Mouse (Mus musculus): ENCODE results near the gene Gpatch1. TPM values are rescaled to one million over a fixed set of nuclear protein-coding genes. Genes with fewer than 3 reads are reported as not detected.

The Gpatch1 gene
- polyA plus RNA-seq, 1 experiment from 2014 or later, result 16.8 TPM

GRCm38 (mm10) chr7:35314156-35314555, 4.1 kb downstream of the Gpatch1 start:
- Histone ChIP-seq H3K36me3 (peaks cover 11% of the 10 kb centered on the region), H3K4me3 (no peak overlapping the region), H3K9me3 (replicated peaks) (no peaks in the 10 kb centered on the region), H3K27ac (replicated peaks) (no peak overlapping the region), H3K27me3 (ENCODE audit: low read depth, poor library complexity, severe bottlenecking) (no peaks in the 10 kb centered on the region), H3K4me1 (peaks cover 20% of the 10 kb centered on the region)
- no peak for DNase-seq (ENCODE audit: low spot score)

DNA sequence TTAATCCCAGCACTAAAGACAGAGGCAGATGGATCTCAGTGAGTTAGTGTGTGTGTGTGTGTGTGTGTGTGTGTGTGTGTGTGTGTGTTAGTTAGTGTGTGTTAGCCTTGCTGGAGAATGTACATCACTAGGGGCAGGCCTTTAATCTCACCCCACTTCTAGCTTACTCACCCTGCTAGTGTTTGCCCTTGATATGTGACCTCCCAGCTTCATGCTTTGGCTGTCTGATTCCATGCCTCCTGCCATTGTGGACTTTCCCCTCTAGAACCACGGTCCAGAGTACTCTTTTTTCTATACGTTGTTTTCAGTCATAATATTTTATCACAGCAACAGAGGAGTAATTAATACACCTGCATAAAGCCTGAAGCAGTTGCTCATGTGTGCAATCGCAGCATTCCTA, 7.0 kb downstream of the Gpatch1 start:
- Histone ChIP-seq H3K36me3 (peaks cover 40% of the 10 kb centered on the region), H3K27me3 (ENCODE audit: low read depth, poor library complexity, severe bottlenecking) (no peaks in the 10 kb centered on the region), H3K4me3 (no peak overlapping the region), H3K4me1 (peaks cover 8% of the 10 kb centered on the region), H3K27ac (replicated peaks) (no peak overlapping the region), H3K9me3 (replicated peaks) (no peaks in the 10 kb centered on the region)
- 94% methylated on average over 3 of the region's 3 CpGs for WGBS
- no peak for DNase-seq (ENCODE audit: low spot score)

DNA sequence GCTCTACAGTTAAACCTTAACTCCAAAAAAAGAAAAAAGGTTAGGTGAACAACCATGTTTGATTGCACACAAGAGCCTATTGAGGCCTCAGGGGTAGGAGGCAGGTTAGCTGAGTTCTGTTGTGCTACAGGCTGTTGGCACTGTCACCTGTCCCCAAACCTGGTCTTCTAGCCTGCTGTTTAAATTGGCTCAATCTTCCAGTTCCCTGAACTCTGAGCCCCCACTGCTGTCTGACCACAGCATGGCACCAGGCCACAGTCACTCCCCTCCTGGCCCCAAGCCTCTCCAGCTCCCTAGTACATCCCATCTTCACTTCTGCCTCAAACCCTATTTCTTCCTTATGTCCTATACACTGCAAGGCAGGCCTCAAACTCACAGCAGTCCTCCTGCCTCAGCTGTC, 17.4 kb downstream of the Gpatch1 start:
- no peak overlapping the region for H3K27ac ChIP-seq (replicated peaks)
- no peak for DNase-seq (ENCODE audit: low spot score)
- peaks cover 5% of the 10 kb centered on the region; the same call in 1 of the 2 replicates for H3K4me1 ChIP-seq
- no peak overlapping the region for H3K4me3 ChIP-seq
- peaks cover 82% of the 10 kb centered on the region for H3K36me3 ChIP-seq
- H3K27me3 ChIP-seq (ENCODE audit: low read depth, poor library complexity, severe bottlenecking), result no peaks in the 10 kb centered on the region
- 0 out of 2 replicates have a peak, but pooled peaks cover 2% of the 10 kb centered on the region for H3K9me3 ChIP-seq (replicated peaks)

- Histone ChIP-seq H3K9me3 (replicated peaks) (no peaks in the 10 kb centered on the region), H3K36me3 (peaks cover 82% of the 10 kb centered on the region), H3K4me1 (peaks cover 5% of the 10 kb centered on the region; the same call in 1 of the 2 replicates), H3K4me3 (no peak overlapping the region), H3K27me3 (ENCODE audit: low read depth, poor library complexity, severe bottlenecking) (no peaks in the 10 kb centered on the region), H3K27ac (replicated peaks) (0 out of 2 replicates have a peak overlapping the region, but pooled peaks have one; percentile 24)
- DNase-seq (ENCODE audit: low spot score), result no peak
- WGBS, result 74% methylated on average over 8 of the region's 8 CpGs
Measured at GRCm38 (mm10) chr7:35299656-35300055, 18.6 kb downstream of the Gpatch1 start.

GRCm38 (mm10) chr7:35297886-35298285, 20.4 kb downstream of the Gpatch1 start:
- DNase-seq (ENCODE audit: low spot score), result no peak
- no peak overlapping the region for H3K4me3 ChIP-seq
- H3K9me3 ChIP-seq (replicated peaks), result no peaks in the 10 kb centered on the region
- H3K4me1 ChIP-seq, result peaks cover 5% of the 10 kb centered on the region; the same call in 1 of the 2 replicates
- WGBS, result 93% methylated on average over 5 of the region's 5 CpGs
- peaks cover 83% of the 10 kb centered on the region for H3K36me3 ChIP-seq
- H3K27ac ChIP-seq (replicated peaks), result no peak overlapping the region
- H3K27me3 ChIP-seq (ENCODE audit: low read depth, poor library complexity, severe bottlenecking), result no peaks in the 10 kb centered on the region

GRCm38 (mm10) chr7:35295631-35296030, 22.6 kb downstream of the Gpatch1 start:
- Histone ChIP-seq H3K36me3 (peaks cover 83% of the 10 kb centered on the region), H3K27me3 (ENCODE audit: low read depth, poor library complexity, severe bottlenecking) (no peaks in the 10 kb centered on the region), H3K27ac (replicated peaks) (no peak overlapping the region), H3K4me3 (no peak overlapping the region), H3K9me3 (replicated peaks) (no peaks in the 10 kb centered on the region), H3K4me1 (peaks cover 5% of the 10 kb centered on the region; the same call in 1 of the 2 replicates)
- no peak for DNase-seq (ENCODE audit: low spot score)
- WGBS, result 89% methylated on average over 2 of the region's 2 CpGs

DNA sequence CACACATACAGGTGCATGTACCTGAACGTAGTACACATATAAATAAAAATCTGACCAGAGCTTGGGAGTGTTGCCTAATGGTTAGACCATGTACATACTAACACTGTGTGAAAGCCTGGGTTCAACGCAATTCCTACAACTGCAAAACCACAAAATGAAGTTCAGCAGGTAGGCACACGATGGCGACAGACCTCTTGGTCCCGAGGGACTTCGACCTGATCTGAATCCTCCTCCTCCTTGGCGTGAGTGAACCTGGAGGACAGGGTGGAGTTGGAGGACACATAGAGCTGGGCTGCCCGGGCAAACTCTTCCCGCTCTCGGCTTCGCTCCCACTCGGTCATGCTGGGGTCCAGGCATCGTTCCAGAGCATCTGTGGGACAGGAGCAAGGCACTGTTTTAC, 24.8 kb downstream of the Gpatch1 start:
- no peaks in the 10 kb centered on the region for H3K4me1 ChIP-seq
- no peak for DNase-seq (ENCODE audit: low spot score)
- H3K27ac ChIP-seq (replicated peaks), result no peak overlapping the region
- WGBS, result 91% methylated on average over 13 of the region's 13 CpGs
- H3K36me3 ChIP-seq, result peaks cover 90% of the 10 kb centered on the region
- H3K27me3 ChIP-seq (ENCODE audit: low read depth, poor library complexity, severe bottlenecking), result no peaks in the 10 kb centered on the region
- no peaks in the 10 kb centered on the region for H3K9me3 ChIP-seq (replicated peaks)
- H3K4me3 ChIP-seq, result no peak overlapping the region

DNA sequence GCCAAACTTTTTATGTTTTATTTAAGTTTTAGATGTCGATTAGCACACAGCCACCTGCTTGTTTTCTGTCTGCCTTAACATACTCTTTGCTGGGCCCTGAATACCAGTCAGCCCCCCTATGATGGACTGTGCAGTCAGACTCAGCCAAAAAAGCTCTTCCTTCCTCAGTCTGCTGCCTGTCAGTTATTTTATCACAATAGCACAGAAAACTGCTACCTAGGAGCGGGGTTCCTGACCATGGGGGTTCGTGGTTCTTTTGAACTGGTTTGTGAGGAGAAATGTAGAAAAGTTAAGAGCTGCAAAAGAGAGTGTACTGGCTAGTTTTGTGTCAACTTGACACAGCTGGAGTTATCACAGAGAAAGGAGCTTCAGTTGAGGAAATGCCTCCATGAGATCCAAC, 39.3 kb downstream of the Gpatch1 start:
- Histone ChIP-seq H3K9me3 (replicated peaks) (peaks cover 38% of the 10 kb centered on the region), H3K27me3 (ENCODE audit: low read depth, poor library complexity, severe bottlenecking) (no peaks in the 10 kb centered on the region), H3K36me3 (peaks cover 92% of the 10 kb centered on the region), H3K27ac (replicated peaks) (0 out of 2 replicates have a peak overlapping the region, but pooled peaks have one; percentile 33), H3K4me3 (no peak overlapping the region), H3K4me1 (peaks cover 16% of the 10 kb centered on the region)
- WGBS, result 86% methylated on average over 3 of the region's 3 CpGs
- DNase-seq (ENCODE audit: low spot score), result no peak

- Histone ChIP-seq H3K36me3 (peaks cover 78% of the 10 kb centered on the region), H3K9me3 (replicated peaks) (peaks cover 38% of the 10 kb centered on the region), H3K4me3 (no peak overlapping the region), H3K4me1 (peaks cover 16% of the 10 kb centered on the region), H3K27me3 (ENCODE audit: low read depth, poor library complexity, severe bottlenecking) (no peaks in the 10 kb centered on the region), H3K27ac (replicated peaks) (peak overlapping the region; percentile 33)
- WGBS, result 54% methylated on average over 4 of the region's 4 CpGs
- DNase-seq (ENCODE audit: low spot score), result peak; percentile 40
Measured at GRCm38 (mm10) chr7:35277433-35277832, 40.8 kb downstream of the Gpatch1 start.

GRCm38 (mm10) chr7:35269443-35270024, 48.7 kb downstream of the Gpatch1 start:
- 12% methylated on average over 21 of the region's 21 CpGs for WGBS
- H3K27ac ChIP-seq (replicated peaks), result peak overlapping the region; percentile 72

DNA sequence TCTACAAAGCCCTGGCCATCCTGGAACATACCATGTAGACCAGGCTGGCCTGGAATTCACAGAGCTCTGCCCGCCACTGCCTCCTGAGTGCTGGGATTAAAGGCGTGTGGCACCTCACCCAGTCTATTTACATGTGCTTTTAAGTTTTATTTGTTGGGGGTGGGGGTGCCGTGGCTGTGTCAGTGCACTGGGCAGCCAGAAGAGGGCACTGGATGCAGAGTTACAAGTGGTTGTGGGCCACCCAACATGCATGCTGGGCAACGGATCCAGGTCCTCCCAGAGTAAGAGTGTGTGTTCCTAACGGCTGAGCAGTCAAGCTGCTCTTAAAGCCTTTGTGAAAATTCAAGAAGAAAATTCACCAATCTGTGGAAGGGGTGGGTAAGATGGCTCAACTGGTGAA, 50.4 kb downstream of the Gpatch1 start:
- WGBS, result 68% methylated on average over 5 of the region's 5 CpGs
- H3K27me3 ChIP-seq (ENCODE audit: low read depth, poor library complexity, severe bottlenecking), result no peaks in the 10 kb centered on the region
- DNase-seq (ENCODE audit: low spot score), result no peak
- H3K9me3 ChIP-seq (replicated peaks), result no peaks in the 10 kb centered on the region; the same call in 1 of the 2 replicates
- H3K36me3 ChIP-seq, result no peaks in the 10 kb centered on the region
- H3K4me3 ChIP-seq, result no peak overlapping the region
- H3K4me1 ChIP-seq, result peaks cover 11% of the 10 kb centered on the region
- H3K27ac ChIP-seq (replicated peaks), result no peak overlapping the region

More at GRCm38 (mm10) chr7:35269443-35270024, 48.7 kb downstream of the Gpatch1 start:
- Histone ChIP-seq H3K36me3 (peaks cover 4% of the 10 kb centered on the region), H3K27me3 (ENCODE audit: low read depth, poor library complexity, severe bottlenecking) (no peaks in the 10 kb centered on the region), H3K4me1 (peaks cover 11% of the 10 kb centered on the region), H3K9me3 (replicated peaks) (peaks cover 6% of the 10 kb centered on the region), H3K4me3 (peak overlapping the region; percentile 50)
- peak; percentile 71 for DNase-seq (ENCODE audit: low spot score)

DNA sequence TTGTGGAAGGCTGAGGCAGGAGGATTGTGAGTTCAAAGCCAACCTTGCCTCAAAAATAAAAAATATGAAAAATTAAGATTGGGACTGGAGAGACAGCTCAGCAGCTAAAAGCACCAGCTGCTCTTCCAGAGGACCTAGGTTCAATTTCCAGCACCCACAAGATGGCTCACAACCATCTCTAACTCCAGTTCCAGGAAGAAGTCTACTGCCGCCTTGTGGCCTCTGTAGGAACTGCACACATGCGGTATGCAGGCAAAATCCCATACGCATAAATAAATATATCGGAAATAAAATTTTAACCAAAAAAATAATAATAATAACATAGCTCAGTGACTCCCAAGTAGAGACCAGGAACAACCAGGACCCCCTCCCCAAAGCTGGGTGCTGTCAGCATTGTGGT, 51.6 kb downstream of the Gpatch1 start:
- Histone ChIP-seq H3K36me3 (no peaks in the 10 kb centered on the region), H3K27me3 (ENCODE audit: low read depth, poor library complexity, severe bottlenecking) (no peaks in the 10 kb centered on the region), H3K27ac (replicated peaks) (no peak overlapping the region), H3K9me3 (replicated peaks) (no peaks in the 10 kb centered on the region; the same call in 1 of the 2 replicates), H3K4me3 (no peak overlapping the region), H3K4me1 (peaks cover 11% of the 10 kb centered on the region)
- 71% methylated on average over 4 of the region's 4 CpGs for WGBS
- no peak for DNase-seq (ENCODE audit: low spot score)

- Histone ChIP-seq H3K4me1 (peaks cover 7% of the 10 kb centered on the region), H3K4me3 (no peak overlapping the region)
- 9% methylated on average over 7 of the region's 7 CpGs for WGBS
Measured at GRCm38 (mm10) chr7:35264746-35265145, 53.5 kb downstream of the Gpatch1 start.

More at GRCm38 (mm10) chr7:35264746-35265145, 53.5 kb downstream of the Gpatch1 start:
- peak; percentile 58 for DNase-seq (ENCODE audit: low spot score)
- Histone ChIP-seq H3K9me3 (replicated peaks) (no peaks in the 10 kb centered on the region; the same call in 1 of the 2 replicates), H3K27me3 (ENCODE audit: low read depth, poor library complexity, severe bottlenecking) (no peaks in the 10 kb centered on the region), H3K36me3 (no peaks in the 10 kb centered on the region), H3K27ac (replicated peaks) (no peak overlapping the region)
